Mouse (Mus musculus) ovary, postnatal 36 days (tissue): ENCODE results near the gene Arid3c.

Experiments used
- DNase-seq: peaks from one replicate; pipeline ENCODE4 v3.0.0; 2022; ENCODE audit warnings: low spot score, mixed read lengths

Arid3c gene

GRCm38 (mm10) chr4:41745021-41745420 lies 14.1 kb upstream of the Arid3c start:
- no peak for DNase-seq

GRCm38 (mm10) chr4:41744131-41744530 lies 13.2 kb upstream of the Arid3c start:
- DNase-seq: no peak

GRCm38 (mm10) chr4:41741158-41741560 lies 10.2 kb upstream of the Arid3c start:
- DNase-seq: peak; percentile 91

- no peak for DNase-seq
These were observed 9.6 kb upstream of the Arid3c start for GRCm38 (mm10) chr4:41740380-41741157.

GRCm38 (mm10) chr4:41739260-41739659 lies 8.3 kb upstream of the Arid3c start:
- DNase-seq: no peak

- no peak for DNase-seq
These were observed 7.3 kb upstream of the Arid3c start for GRCm38 (mm10) chr4:41738256-41738603.

- DNase-seq: peak; percentile 68
These were observed 6.8 kb upstream of the Arid3c start for GRCm38 (mm10) chr4:41737602-41738255.

GRCm38 (mm10) chr4:41726826-41727621 lies 3.9 kb downstream of the Arid3c start:
- no peak for DNase-seq

GRCm38 (mm10) chr4:41722918-41723351 lies 8.0 kb downstream of the Arid3c start, which contains the start of gene Dctn3:
Dctn3 (minus strand) TSS chr4:41723170.
- peak; percentile 77 for DNase-seq

GRCm38 (mm10) chr4:41716834-41717233 lies 14.1 kb downstream of the Arid3c start:
- no peak for DNase-seq

- DNase-seq: no peak
These were observed 15.3 kb downstream of the Arid3c start for GRCm38 (mm10) chr4:41715596-41715995.

GRCm38 (mm10) chr4:41715082-41715481 lies 15.9 kb downstream of the Arid3c start:
- DNase-seq: no peak

- DNase-seq: peak; percentile 43
These were observed 16.7 kb downstream of the Arid3c start for GRCm38 (mm10) chr4:41714276-41714675.

GRCm38 (mm10) chr4:41713197-41714067 lies 17.5 kb downstream of the Arid3c start, which contains the start of gene Rpp25l:
Rpp25l (minus strand) TSS chr4:41713534.
- DNase-seq: peak; percentile 85

- DNase-seq: peak; percentile 12
These were observed 18.3 kb downstream of the Arid3c start for GRCm38 (mm10) chr4:41712421-41713196.

GRCm38 (mm10) chr4:41711705-41712375 lies 19.1 kb downstream of the Arid3c start:
- no peak for DNase-seq

- DNase-seq: no peak
These were observed 20.7 kb downstream of the Arid3c start for GRCm38 (mm10) chr4:41710229-41710628.

- DNase-seq: no peak
These were observed 22.7 kb downstream of the Arid3c start for GRCm38 (mm10) chr4:41708192-41708745.

- DNase-seq: peak; percentile 60
These were observed 23.9 kb downstream of the Arid3c start for GRCm38 (mm10) chr4:41707011-41707535.
